Mouse (Mus musculus): ENCODE measurements at regions not wholly inside any gene's neighbourhood (a gene's known extent, or its start where the extent isn't known, plus 50 kb on each side); places are given as distances from the start of the nearest gene placed in this dataset.

DNA sequence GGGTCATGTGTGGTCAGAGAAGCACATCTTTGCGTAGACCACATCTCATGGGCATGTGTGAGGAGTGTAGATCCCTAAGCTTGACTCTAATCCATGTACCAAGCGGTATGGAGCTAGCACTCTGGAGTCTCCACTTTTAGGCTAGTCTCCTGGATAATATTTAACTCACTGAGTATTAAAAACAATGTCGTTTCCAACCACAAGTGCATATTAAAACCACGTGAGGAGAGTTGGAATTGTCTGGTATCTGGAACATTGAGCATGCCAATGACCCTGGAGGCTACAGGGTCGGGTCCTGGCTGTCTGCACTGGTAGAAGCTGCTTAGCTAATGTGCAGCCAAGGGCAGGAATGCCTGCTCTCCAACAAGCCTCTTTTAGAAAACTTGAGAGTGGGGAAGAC, 391.2 kb downstream of the Mllt3 start:
- WGBS = 84% methylated on average over 5 of the region's 5 CpGs
- Histone ChIP-seq H3K27ac (replicated peaks; ENCODE audit: low read depth, low read length) (no peak overlapping the region), H3K4me1 (ENCODE audit: control insufficient read depth, insufficient read depth, low read length) (peaks cover 15% of the 10 kb centered on the region), H3K27me3 (ENCODE audit: control insufficient read depth, insufficient read depth, low read length) (no peaks in the 10 kb centered on the region), H3K4me3 (replicated peaks; ENCODE audit: low read depth, low read length) (no peak overlapping the region), H3K9me3 (ENCODE audit: control insufficient read depth, low read length) (no peaks in the 10 kb centered on the region), H3K9ac (replicated peaks; ENCODE audit: low read length) (no peak overlapping the region), H3K36me3 (ENCODE audit: control insufficient read depth, insufficient read depth, low read length) (no peaks in the 10 kb centered on the region), H3K4me2 (ENCODE audit: low read length) (no peak overlapping the region)
- ATAC-seq (ENCODE audit: low FRiP score, low TSS enrichment) (no peak), DNase-seq (no peak)

DNA sequence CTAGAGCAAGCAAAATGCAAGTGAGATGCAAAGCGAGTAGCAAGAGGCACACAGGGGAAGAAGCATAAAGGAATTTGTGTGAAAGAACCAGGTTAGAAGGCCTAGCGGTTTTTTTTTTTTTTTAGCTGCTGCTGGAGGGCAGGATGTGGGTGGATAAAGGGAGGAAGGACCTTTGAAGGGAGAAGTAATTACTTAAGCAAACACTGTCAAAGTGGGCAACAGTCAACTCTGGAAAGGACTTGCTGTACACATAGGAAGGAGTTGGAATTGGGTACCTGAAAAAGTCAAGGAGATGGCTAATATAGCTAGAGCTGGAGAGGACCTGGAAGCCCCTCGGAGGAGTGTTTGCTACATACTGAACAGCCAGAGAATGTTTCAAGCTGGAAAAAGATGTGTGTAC, 391.6 kb downstream of the Mllt3 start:
- H3K27me3 ChIP-seq (ENCODE audit: control insufficient read depth, insufficient read depth, low read length) = no peaks in the 10 kb centered on the region
- peaks cover 20% of the 10 kb centered on the region for H3K4me1 ChIP-seq (ENCODE audit: control insufficient read depth, insufficient read depth, low read length)
- no peak overlapping the region for H3K4me2 ChIP-seq (ENCODE audit: low read length)
- H3K4me3 ChIP-seq (replicated peaks; ENCODE audit: low read depth, low read length) = no peak overlapping the region
- H3K9me3 ChIP-seq (ENCODE audit: control insufficient read depth, low read length) = no peaks in the 10 kb centered on the region
- no peak for DNase-seq
- H3K9ac ChIP-seq (replicated peaks; ENCODE audit: low read length) = no peak overlapping the region
- H3K36me3 ChIP-seq (ENCODE audit: control insufficient read depth, insufficient read depth, low read length) = no peaks in the 10 kb centered on the region
- ATAC-seq (ENCODE audit: low FRiP score, low TSS enrichment) = no peak
- WGBS = 84% methylated on average over 3 of the region's 3 CpGs
- H3K27ac ChIP-seq (replicated peaks; ENCODE audit: low read depth, low read length) = no peak overlapping the region

DNA sequence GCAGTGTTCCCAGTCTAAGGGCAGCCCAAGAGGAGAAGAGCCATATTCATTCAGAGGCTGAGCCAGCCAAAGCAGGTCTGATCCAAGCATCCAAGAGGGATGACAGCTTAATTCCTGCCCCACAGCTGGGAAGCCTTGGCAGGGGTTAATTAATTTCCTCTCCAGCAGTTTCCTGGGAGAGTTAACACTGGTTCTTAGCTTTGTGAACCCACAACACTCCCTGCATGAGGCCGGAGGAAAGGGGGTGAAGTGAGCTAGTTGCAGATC, 394.9 kb downstream of the Mllt3 start:
- peak; percentile 48; the same call in 1 of the 2 replicates for ATAC-seq (ENCODE audit: low FRiP score, low TSS enrichment)
- 0% methylated on average over 1 of the region's 1 CpGs for WGBS
- Histone ChIP-seq H3K9me3 (ENCODE audit: control insufficient read depth, low read length) (no peaks in the 10 kb centered on the region), H3K27ac (replicated peaks; ENCODE audit: low read depth, low read length) (peak overlapping the region; percentile 26; the same call in 1 of the 2 replicates), H3K4me2 (ENCODE audit: low read length) (no peak overlapping the region), H3K9ac (replicated peaks; ENCODE audit: low read length) (no peak overlapping the region), H3K4me3 (replicated peaks; ENCODE audit: low read depth, low read length) (no peak overlapping the region), H3K36me3 (ENCODE audit: control insufficient read depth, insufficient read depth, low read length) (no peaks in the 10 kb centered on the region), H3K4me1 (ENCODE audit: control insufficient read depth, insufficient read depth, low read length) (peaks cover 24% of the 10 kb centered on the region), H3K27me3 (ENCODE audit: control insufficient read depth, insufficient read depth, low read length) (no peaks in the 10 kb centered on the region)
- DNase-seq = peak; percentile 49

DNA sequence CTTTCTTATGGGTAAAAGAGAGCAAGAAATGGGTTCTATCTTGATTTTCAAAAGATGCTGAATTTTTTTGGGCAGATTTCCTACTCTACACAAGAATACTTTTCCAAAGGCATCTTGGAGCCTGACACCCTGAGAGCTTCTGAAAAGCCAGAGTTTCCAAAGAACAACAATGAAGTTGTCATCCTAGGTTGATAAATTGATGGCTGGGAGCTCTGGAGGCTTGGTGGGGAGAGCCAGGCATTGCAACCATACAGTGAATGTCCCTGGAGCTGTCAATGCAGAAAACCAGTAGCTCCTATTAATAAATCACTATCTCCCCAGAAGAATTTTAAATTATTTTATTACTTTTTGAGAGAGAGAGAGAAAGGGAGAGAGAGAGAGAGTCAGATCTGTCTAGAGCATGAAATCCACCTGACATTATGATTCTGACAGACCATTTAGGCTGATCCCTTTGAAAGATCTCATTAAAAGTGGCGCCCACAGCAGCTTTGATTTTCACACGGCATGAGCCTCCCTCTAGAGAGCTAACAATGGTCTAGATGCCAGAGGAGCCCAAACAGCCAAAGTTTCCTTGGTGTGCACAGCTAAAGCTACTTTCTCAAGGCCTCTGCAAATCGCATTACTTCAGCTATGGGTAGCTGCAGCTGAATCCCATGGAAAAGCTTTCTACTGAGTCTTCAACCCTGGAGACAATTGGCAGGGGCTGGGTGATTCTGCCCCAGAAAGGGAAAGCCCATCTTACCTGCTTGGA, 395.4 kb downstream of the Mllt3 start:
- H3K9ac ChIP-seq (replicated peaks; ENCODE audit: low read length) = no peak overlapping the region
- H3K27ac ChIP-seq (replicated peaks; ENCODE audit: low read depth, low read length) = peak overlapping the region; percentile 26; the same call in 1 of the 2 replicates
- no peak overlapping the region for H3K4me3 ChIP-seq (replicated peaks; ENCODE audit: low read depth, low read length)
- no peaks in the 10 kb centered on the region for H3K27me3 ChIP-seq (ENCODE audit: control insufficient read depth, insufficient read depth, low read length)
- H3K36me3 ChIP-seq (ENCODE audit: control insufficient read depth, insufficient read depth, low read length) = no peaks in the 10 kb centered on the region
- no peak overlapping the region for H3K4me2 ChIP-seq (ENCODE audit: low read length)
- 11% methylated on average over 3 of the region's 3 CpGs for WGBS
- ATAC-seq (ENCODE audit: low FRiP score, low TSS enrichment) (peak; percentile 64; the same call in 1 of the 2 replicates), DNase-seq (peak; percentile 68)
- H3K9me3 ChIP-seq (ENCODE audit: control insufficient read depth, low read length) = no peaks in the 10 kb centered on the region
- peaks cover 24% of the 10 kb centered on the region for H3K4me1 ChIP-seq (ENCODE audit: control insufficient read depth, insufficient read depth, low read length)

DNA sequence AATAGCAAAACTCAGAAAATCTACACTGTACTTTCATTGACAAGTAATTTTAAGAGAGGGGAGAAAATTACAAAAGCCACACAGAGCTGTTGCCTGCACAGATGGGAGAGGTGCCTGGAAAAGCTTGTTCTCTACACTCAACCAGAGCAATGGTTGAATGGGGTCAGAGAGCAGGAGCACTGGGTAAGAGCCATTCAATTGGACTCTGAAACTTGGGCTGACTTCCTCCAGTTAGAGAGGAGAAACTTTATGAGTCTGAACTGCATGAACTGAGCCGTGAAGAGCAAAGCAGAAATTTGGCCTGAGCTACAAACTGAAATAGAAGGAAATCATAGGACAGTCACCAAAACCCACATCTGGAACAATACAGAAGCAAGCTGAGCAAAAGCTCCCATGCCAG, 380.8 kb upstream of the Slc24a2 start:
- WGBS = 94% methylated on average over 1 of the region's 1 CpGs
- Histone ChIP-seq H3K9me3 (ENCODE audit: control insufficient read depth, low read length) (no peaks in the 10 kb centered on the region), H3K4me2 (ENCODE audit: low read length) (no peak overlapping the region), H3K9ac (replicated peaks; ENCODE audit: low read length) (no peak overlapping the region), H3K4me3 (replicated peaks; ENCODE audit: low read depth, low read length) (no peak overlapping the region), H3K27me3 (ENCODE audit: control insufficient read depth, insufficient read depth, low read length) (no peaks in the 10 kb centered on the region), H3K4me1 (ENCODE audit: control insufficient read depth, insufficient read depth, low read length) (no peaks in the 10 kb centered on the region), H3K36me3 (ENCODE audit: control insufficient read depth, insufficient read depth, low read length) (no peaks in the 10 kb centered on the region), H3K27ac (replicated peaks; ENCODE audit: low read depth, low read length) (no peak overlapping the region)
- DNase-seq (no peak), ATAC-seq (ENCODE audit: low FRiP score, low TSS enrichment) (no peak)

DNA sequence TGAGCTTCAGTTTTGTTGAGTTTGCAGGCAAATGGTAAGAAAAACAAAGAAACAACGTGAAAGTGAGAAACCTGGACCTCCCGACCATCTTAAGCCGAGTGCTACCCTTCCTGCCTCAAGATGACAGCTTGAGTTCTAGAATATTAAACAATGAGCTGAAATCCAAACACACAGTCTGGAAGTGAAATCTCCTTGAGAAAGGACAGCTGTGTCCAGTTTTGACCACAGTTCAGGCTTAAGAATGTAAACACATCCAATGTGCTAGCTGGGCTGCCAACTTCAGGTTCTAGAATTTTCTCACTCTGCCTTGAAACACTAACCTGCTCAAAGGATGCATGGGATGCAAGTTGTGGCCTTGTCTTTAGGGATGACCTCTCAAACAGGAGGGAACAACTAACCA, 363.4 kb upstream of the Slc24a2 start:
- DNase-seq = no peak
- H3K36me3 ChIP-seq (ENCODE audit: control insufficient read depth, insufficient read depth, low read length) = no peaks in the 10 kb centered on the region
- no peak overlapping the region for H3K27ac ChIP-seq (replicated peaks; ENCODE audit: low read depth, low read length)
- no peaks in the 10 kb centered on the region for H3K4me1 ChIP-seq (ENCODE audit: control insufficient read depth, insufficient read depth, low read length)
- H3K4me2 ChIP-seq (ENCODE audit: low read length) = no peak overlapping the region
- no peaks in the 10 kb centered on the region for H3K27me3 ChIP-seq (ENCODE audit: control insufficient read depth, insufficient read depth, low read length)
- no peak for ATAC-seq (ENCODE audit: low FRiP score, low TSS enrichment)
- H3K4me3 ChIP-seq (replicated peaks; ENCODE audit: low read depth, low read length) = no peak overlapping the region
- no peak overlapping the region for H3K9ac ChIP-seq (replicated peaks; ENCODE audit: low read length)
- 92% methylated on average over 3 of the region's 3 CpGs for WGBS
- peaks cover 3% of the 10 kb centered on the region; the same call in 1 of the 2 replicates for H3K9me3 ChIP-seq (ENCODE audit: control insufficient read depth, low read length)

DNA sequence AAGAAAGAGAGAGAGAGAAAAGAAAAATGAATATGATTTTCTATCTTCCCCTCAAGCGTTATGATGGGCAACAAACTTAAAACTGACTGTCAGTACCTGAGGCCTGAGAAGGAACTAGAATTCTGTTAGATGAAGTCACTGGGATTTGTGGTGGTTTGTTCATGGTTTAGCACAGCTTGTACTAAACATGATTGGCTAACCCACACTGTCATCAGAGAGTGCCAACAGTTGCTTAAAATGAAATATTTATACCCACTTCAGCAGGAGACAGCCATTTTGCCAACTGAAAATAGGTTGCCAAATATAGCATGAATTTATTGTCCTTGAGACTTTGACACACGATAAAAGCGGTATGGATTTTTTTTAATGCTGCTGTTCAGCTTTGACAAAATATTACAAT, 360.5 kb upstream of the Slc24a2 start:
- no peak overlapping the region for H3K4me2 ChIP-seq (ENCODE audit: low read length)
- no peaks in the 10 kb centered on the region for H3K36me3 ChIP-seq (ENCODE audit: control insufficient read depth, insufficient read depth, low read length)
- peaks cover 6% of the 10 kb centered on the region; the same call in 1 of the 2 replicates for H3K9me3 ChIP-seq (ENCODE audit: control insufficient read depth, low read length)
- H3K4me3 ChIP-seq (replicated peaks; ENCODE audit: low read depth, low read length) = no peak overlapping the region
- no peaks in the 10 kb centered on the region for H3K27me3 ChIP-seq (ENCODE audit: control insufficient read depth, insufficient read depth, low read length)
- no peak for DNase-seq
- no peak overlapping the region for H3K9ac ChIP-seq (replicated peaks; ENCODE audit: low read length)
- H3K27ac ChIP-seq (replicated peaks; ENCODE audit: low read depth, low read length) = no peak overlapping the region
- no peaks in the 10 kb centered on the region for H3K4me1 ChIP-seq (ENCODE audit: control insufficient read depth, insufficient read depth, low read length)
- 92% methylated on average over 3 of the region's 3 CpGs for WGBS
- ATAC-seq (ENCODE audit: low FRiP score, low TSS enrichment) = no peak

DNA sequence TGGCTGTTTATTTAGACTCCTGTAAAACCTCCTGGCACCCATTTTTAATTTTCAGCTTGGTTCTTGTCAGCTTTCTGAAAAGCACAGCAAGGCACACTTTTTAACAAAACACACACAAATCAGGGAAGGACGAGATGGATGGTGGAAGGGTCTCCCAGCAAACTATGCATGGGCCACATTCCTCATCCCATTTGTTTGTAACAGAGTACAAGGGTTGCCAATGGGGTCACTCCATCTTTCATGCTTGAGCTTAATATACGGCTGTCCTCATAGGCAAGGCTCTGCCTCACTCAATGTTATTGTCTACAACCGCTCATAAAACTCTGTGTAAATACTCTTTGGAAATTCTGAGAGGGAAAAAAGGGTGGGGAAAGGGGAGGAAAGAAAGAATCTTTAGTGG, 347.9 kb upstream of the Slc24a2 start:
- no peak for ATAC-seq (ENCODE audit: low FRiP score, low TSS enrichment)
- no peak overlapping the region for H3K9ac ChIP-seq (replicated peaks; ENCODE audit: low read length)
- no peak overlapping the region for H3K4me3 ChIP-seq (replicated peaks; ENCODE audit: low read depth, low read length)
- no peaks in the 10 kb centered on the region for H3K36me3 ChIP-seq (ENCODE audit: control insufficient read depth, insufficient read depth, low read length)
- no peak overlapping the region for H3K4me2 ChIP-seq (ENCODE audit: low read length)
- H3K27ac ChIP-seq (replicated peaks; ENCODE audit: low read depth, low read length) = no peak overlapping the region
- H3K4me1 ChIP-seq (ENCODE audit: control insufficient read depth, insufficient read depth, low read length) = no peaks in the 10 kb centered on the region
- WGBS = 73% methylated on average over 3 of the region's 3 CpGs
- H3K9me3 ChIP-seq (ENCODE audit: control insufficient read depth, low read length) = no peaks in the 10 kb centered on the region
- H3K27me3 ChIP-seq (ENCODE audit: control insufficient read depth, insufficient read depth, low read length) = no peaks in the 10 kb centered on the region
- DNase-seq = no peak

DNA sequence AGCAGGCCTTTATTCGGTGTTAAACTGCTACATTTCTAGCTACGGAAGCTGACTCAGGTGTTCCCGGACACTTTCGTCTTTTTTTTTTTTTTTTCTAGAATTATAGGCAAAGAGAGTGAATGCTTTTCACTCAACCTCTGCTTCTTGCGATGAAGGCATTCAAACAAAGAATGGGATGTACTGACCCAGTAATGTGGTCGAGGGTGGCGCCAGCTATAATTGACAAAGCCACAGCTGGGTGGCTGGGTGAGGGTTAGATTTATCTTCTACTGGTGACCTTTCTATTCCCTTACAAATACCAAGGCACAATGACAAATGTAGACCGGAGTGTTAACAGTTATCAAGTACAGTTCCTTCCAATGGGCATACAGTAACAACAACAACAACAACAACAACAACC, 340.7 kb upstream of the Slc24a2 start:
- no peaks in the 10 kb centered on the region for H3K4me1 ChIP-seq (ENCODE audit: control insufficient read depth, insufficient read depth, low read length)
- no peak overlapping the region for H3K9ac ChIP-seq (replicated peaks; ENCODE audit: low read length)
- ATAC-seq (ENCODE audit: low FRiP score, low TSS enrichment) = no peak
- no peaks in the 10 kb centered on the region for H3K36me3 ChIP-seq (ENCODE audit: control insufficient read depth, insufficient read depth, low read length)
- no peak overlapping the region for H3K4me2 ChIP-seq (ENCODE audit: low read length)
- WGBS = 77% methylated on average over 8 of the region's 8 CpGs
- no peaks in the 10 kb centered on the region for H3K9me3 ChIP-seq (ENCODE audit: control insufficient read depth, low read length)
- no peak overlapping the region for H3K27ac ChIP-seq (replicated peaks; ENCODE audit: low read depth, low read length)
- H3K27me3 ChIP-seq (ENCODE audit: control insufficient read depth, insufficient read depth, low read length) = no peaks in the 10 kb centered on the region
- no peak overlapping the region for H3K4me3 ChIP-seq (replicated peaks; ENCODE audit: low read depth, low read length)
- DNase-seq = no peak
